Mouse (Mus musculus): Measurements from ENCODE around the gene Hps5.
A peak's percentile ranks its signal among the peaks of the same experiment; 100 is the strongest.

Hps5 gene

GRCm38 (mm10) chr7:46732458-46732857 is 63.4 kb downstream of the Hps5 start, which contains the start of gene Saa4:
TSS of gene Saa4 (minus strand) at chr7:46732603.
- DNase-seq = no peak

DNA sequence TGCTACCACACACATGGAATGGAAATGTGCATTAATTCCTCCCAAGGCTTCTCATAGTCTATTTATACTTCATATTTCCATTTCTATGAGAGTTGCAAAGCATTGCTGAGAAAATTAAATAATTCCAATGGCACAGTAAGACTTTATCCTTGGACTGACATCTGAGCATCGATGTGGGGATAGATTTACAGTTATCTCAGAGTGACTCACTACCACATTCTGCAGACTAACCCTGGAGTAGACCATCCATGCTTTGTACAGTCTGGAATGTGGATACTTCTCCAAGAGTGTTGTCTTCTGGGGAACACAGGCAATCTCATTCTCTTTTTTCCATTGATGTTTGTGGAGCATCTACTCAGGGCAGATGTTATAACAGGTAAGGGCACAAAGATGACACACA is 68.3 kb downstream of the Hps5 start:
- DNase-seq = no peak

- no peak for DNase-seq
Measured at GRCm38 (mm10) chr7:46724396-46724795, 71.5 kb downstream of the Hps5 start.

DNA sequence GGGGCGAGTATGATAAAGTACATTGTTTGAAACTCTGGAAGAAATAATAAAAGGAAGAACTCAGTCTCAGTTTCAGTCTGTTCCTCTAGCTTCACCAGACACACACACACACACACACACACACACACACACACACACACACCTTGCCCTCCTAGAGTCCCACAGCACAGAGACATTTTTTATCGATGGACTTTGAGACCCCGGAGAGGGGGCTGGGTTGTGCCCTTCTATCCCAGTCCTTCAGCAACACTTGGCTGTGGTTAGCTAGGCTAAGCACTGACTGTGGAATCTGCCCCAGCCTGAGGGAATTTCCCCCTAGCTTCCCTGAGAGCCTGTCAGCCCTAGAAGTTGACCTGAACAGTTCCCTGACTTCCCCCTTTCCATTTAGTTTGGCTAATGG is 72.0 kb downstream of the Hps5 start:
- peak; percentile 44 to 49 for DNase-seq

DNA sequence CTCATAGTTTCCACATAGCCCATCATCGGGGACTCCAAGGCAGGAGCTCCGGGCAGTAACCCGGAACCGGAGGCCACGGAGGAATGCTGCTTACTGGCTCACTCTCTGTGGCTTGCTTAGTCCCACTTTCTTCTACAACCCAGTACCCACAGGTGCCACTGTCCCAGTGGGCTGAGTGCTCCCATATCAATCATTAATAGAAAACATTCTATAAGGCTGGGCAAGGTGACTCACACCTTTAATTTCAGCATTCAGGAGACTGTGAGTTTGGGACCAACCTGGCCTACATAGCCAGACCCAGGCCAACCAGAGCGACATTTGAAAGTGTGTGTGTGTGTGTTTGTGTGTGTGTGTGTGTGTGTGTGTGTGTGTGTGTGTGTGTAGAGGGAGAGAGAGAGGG is 72.5 kb downstream of the Hps5 start:
- DNase-seq = no peak

DNA sequence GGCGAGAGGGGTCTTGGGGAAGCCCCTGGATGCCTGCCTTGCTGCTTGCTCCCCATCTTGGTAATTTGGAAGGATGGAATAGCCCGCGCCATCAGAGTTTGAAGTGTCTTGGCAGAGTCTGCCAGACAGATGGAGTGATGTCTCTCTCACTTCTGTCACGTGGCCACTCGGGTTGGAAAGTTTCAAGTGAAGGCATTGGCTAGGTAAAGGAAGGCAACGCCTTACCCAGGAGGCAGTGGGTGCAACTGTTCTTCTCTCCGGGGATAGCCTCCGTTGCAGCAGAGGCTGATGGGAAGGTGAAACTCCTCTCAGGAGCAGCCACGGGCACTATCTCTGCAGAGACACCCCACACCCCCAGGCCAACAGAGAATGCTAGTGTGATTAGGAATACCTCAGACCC is 75.4 kb downstream of the Hps5 start:
- DNase-seq = no peak

GRCm38 (mm10) chr7:46719526-46719925 is 76.3 kb downstream of the Hps5 start:
- peak in 1 of 2 experiments; percentile 19 for DNase-seq

GRCm38 (mm10) chr7:46718591-46719270 is 77.1 kb downstream of the Hps5 start:
- no peak for DNase-seq

GRCm38 (mm10) chr7:46716897-46717296 is 79.0 kb downstream of the Hps5 start:
- DNase-seq = peak; percentile 24 to 45

- DNase-seq = no peak
Measured at GRCm38 (mm10) chr7:46715600-46715999, 80.3 kb downstream of the Hps5 start, which contains the start of gene Saa3. TSS of gene Saa3 (minus strand) at chr7:46715700.

- DNase-seq = peak; percentile 27 to 56
Measured at GRCm38 (mm10) chr7:46714518-46714917, 81.3 kb downstream of the Hps5 start.

GRCm38 (mm10) chr7:46712250-46712649 is 83.6 kb downstream of the Hps5 start:
- no peak for DNase-seq
